Mouse (Mus musculus) small intestine, adult 2 months (tissue): ENCODE data around the gene Nfib. TPM values are rescaled to one million over a fixed set of nuclear protein-coding genes. Genes with fewer than 3 reads are reported as not detected.
A peak's percentile ranks its signal among the peaks of the same experiment; 100 is the strongest.

Experiments
- H3K27ac ChIP-seq: fragments of 200-500 bp; 2 replicates; pipeline ENCODE4 v1.5.1; 2012; ENCODE audit warnings: low read depth, low read length, control low read depth, inconsistent platforms; ENCODE audit not compliant: insufficient read depth
- H3K27me3 ChIP-seq: fragments of 200-500 bp; 2 replicates; pipeline ENCODE4 v1.6.1; 2012; ENCODE audit warnings: mild to moderate bottlenecking, moderate library complexity, low read length, inconsistent platforms; ENCODE audit not compliant: control insufficient read depth, insufficient read depth
- H3K36me3 ChIP-seq: fragments of 200-500 bp; 2 replicates; pipeline ENCODE4 v1.6.1; 2012; ENCODE audit warnings: mild to moderate bottlenecking, low read length, control low read depth, inconsistent platforms; ENCODE audit not compliant: control insufficient read depth, insufficient read depth
- H3K4me1 ChIP-seq: fragments of 200-500 bp; 2 replicates; pipeline ENCODE4 v1.6.1; 2012; ENCODE audit warnings: low read length, inconsistent platforms, mixed read lengths; ENCODE audit not compliant: control insufficient read depth, insufficient read depth, insufficient read length
- H3K4me3 ChIP-seq: fragments of 200-500 bp; 2 replicates; pipeline ENCODE4 v1.5.1; 2012; ENCODE audit warnings: low read depth, mild to moderate bottlenecking, control low read depth, inconsistent platforms, low read length, moderate library complexity
- CTCF ChIP-seq: fragments of 200-500 bp; IDR thresholded peaks from 2 replicates; pipeline ENCODE4 v1.5.1; 2012; ENCODE audit warnings: low read depth, mild to moderate bottlenecking, control low read depth, inconsistent platforms, low read length, moderate library complexity, mixed read lengths; ENCODE audit not compliant: insufficient replicate concordance, insufficient read length; ENCODE audit errors: extremely low read depth
- POLR2A ChIP-seq: fragments of 200-500 bp; IDR thresholded peaks from 2 replicates; pipeline ENCODE4 v1.6.1; 2012; ENCODE audit warnings: low read depth, mild to moderate bottlenecking, control low read depth, inconsistent platforms, low read length, moderate library complexity
- WGBS: fragments of 180-500 bp; shearing (Covaris S2); methylation state at CpG from one replicate; pipeline ENCODE4 v1.1.7; 2018; 5-methylcytosine and 5-hydroxymethylcytosine counted together
- polyA plus RNA-seq: library from polyadenylated mRNA; depleted of rRNA; stranded (reverse); fragments of >200 nt; gene quantifications from 2 replicates; pipeline ENCODE4 v1.2.3, GENCODE M21; 2012

Nfib gene
- polyA plus RNA-seq, 1 experiment = 4.7 TPM

DNA sequence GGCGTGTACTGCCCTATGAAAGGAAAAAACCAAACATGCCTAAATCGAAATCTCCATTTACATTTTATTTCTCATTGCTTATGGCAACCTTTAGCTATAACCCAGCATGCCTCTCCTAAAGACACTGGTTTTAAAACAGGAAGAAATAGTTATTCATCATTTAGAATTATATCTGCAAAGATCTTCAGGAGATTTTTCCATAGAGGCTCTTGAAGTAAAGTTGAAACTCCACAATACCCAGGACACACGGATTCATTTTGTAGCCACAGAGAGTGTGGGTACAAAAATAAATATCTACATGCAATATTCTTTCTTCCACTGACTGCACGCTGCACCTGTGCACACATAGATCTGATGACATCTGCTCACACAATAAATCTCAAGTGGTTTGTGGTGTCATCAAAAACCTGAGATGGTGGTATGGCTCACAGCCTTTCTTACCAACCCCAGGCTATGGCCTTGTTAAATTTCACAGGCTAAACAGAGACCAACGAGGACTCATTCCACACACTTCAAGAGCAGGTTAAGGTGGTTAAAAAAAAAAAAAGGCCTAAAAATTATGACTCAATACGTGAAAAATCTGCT, 189.2 kb downstream of the Nfib start:
- Histone ChIP-seq H3K4me3 (no peak overlapping the region), H3K27ac (no peak overlapping the region), H3K4me1 (no peaks in the 10 kb centered on the region), H3K27me3 (no peaks in the 10 kb centered on the region), H3K36me3 (no peaks in the 10 kb centered on the region)
- WGBS = 81% methylated on average over 6 of the region's 6 CpGs
- TF ChIP-seq POLR2A (no peak), CTCF (no peak)

DNA sequence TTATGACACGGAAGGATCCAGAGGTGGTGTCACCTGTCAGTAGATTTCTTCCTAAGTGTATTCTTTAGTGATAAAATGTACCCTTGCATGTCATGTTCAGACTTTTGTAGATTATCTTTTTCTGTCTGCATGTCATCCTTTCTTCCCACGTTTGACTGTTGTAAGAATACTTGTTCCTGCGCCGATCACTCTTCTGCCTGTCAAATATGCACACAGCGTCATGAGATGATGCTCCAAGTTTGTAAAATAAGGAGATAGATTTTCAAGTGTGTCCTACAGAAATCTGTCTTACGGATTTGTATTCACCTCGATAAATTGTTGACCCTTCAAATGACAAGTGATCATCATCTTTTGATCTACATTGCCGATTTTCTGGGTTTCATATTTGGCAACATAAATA, 190.6 kb downstream of the Nfib start:
- Histone ChIP-seq H3K36me3 (no peaks in the 10 kb centered on the region), H3K27me3 (no peaks in the 10 kb centered on the region), H3K4me1 (no peaks in the 10 kb centered on the region), H3K4me3 (no peak overlapping the region), H3K27ac (no peak overlapping the region)
- WGBS = 90% methylated on average over 8 of the region's 8 CpGs
- TF ChIP-seq POLR2A (no peak), CTCF (no peak)

- no peaks in the 10 kb centered on the region for H3K36me3 ChIP-seq
- TF ChIP-seq CTCF (no peak), POLR2A (no peak)
- H3K27me3 ChIP-seq = no peaks in the 10 kb centered on the region
- WGBS = 33% methylated on average over 1 of the region's 1 CpGs
- no peaks in the 10 kb centered on the region for H3K4me1 ChIP-seq
- no peak overlapping the region for H3K4me3 ChIP-seq
- no peak overlapping the region for H3K27ac ChIP-seq
Measured at GRCm38 (mm10) chr4:82514373-82514772, 191.2 kb downstream of the Nfib start.

DNA sequence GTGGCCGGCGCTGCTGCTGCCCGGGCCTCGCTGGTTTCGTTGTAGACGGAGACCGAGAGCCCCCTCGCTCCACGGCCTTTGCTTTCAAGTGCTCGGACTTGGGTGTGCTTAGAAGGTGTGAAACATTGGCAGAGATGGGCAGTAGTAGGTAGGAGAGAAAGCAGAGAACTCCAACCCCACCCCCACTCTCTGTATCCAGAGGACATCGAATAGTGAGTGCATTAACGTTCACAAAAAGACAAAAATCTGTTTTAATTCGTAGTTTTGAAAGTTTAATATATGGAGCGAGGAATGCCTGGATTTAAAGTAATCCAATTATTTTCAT, 192.2 kb downstream of the Nfib start:
- no peaks in the 10 kb centered on the region for H3K36me3 ChIP-seq
- H3K27ac ChIP-seq = no peak overlapping the region
- WGBS = 1% methylated on average over 14 of the region's 14 CpGs

GRCm38 (mm10) chr4:82512743-82513425, 192.7 kb downstream of the Nfib start:
- Histone ChIP-seq H3K36me3 (no peaks in the 10 kb centered on the region), H3K27ac (peak overlapping the region; percentile 88), H3K4me1 (peaks cover 4% of the 10 kb centered on the region), H3K4me3 (peak overlapping the region; percentile 75), H3K27me3 (no peaks in the 10 kb centered on the region)
- under 1% methylated on average over 63 of the region's 63 CpGs for WGBS
- peak; percentile 53; the same call in 1 of the 2 replicates for TF ChIP-seq POLR2A
- no peak for TF ChIP-seq CTCF

More for the DNA sequence above, 192.2 kb downstream of the Nfib start:
- H3K4me1 ChIP-seq = peaks cover 2% of the 10 kb centered on the region; the same call in 1 of the 2 replicates
- TF ChIP-seq CTCF (no peak), POLR2A (no peak; the same call in 1 of the 2 replicates)
- peak overlapping the region; percentile 61 for H3K4me3 ChIP-seq
- H3K27me3 ChIP-seq = no peaks in the 10 kb centered on the region

DNA sequence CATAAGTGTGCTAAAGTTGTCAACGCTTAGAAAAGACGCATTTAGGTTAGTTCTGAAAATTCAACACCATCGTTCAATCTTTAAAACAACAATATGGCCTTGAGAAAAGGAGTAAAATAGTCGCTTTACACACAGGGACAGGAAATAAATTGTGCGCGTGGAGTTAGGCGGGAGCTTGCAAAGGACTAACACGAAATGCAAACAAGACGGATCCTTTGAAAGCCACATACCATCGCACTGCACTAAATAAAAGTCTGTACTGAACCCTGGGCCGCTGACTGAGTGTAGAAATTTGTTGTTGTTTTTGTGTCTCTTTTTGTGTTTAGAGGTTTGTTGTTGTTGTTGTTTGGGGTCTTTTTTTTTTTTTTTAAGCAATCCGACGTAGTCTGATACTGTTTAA, 193.2 kb downstream of the Nfib start:
- Histone ChIP-seq H3K4me3 (peak overlapping the region; percentile 75), H3K36me3 (no peaks in the 10 kb centered on the region), H3K27ac (peak overlapping the region; percentile 88), H3K4me1 (peaks cover 9% of the 10 kb centered on the region), H3K27me3 (no peaks in the 10 kb centered on the region)
- 4% methylated on average over 13 of the region's 13 CpGs for WGBS
- TF ChIP-seq CTCF = no peak
- TF ChIP-seq POLR2A = no peak

- no peak for TF ChIP-seq POLR2A
- TF ChIP-seq CTCF = no peak
- Histone ChIP-seq H3K27ac (peak overlapping the region; percentile 88), H3K4me3 (peak overlapping the region; percentile 37), H3K27me3 (no peaks in the 10 kb centered on the region), H3K36me3 (no peaks in the 10 kb centered on the region), H3K4me1 (peaks cover 9% of the 10 kb centered on the region)
- 2% methylated on average over 8 of the region's 8 CpGs for WGBS
Measured at GRCm38 (mm10) chr4:82511524-82511923, 194.0 kb downstream of the Nfib start.
